Mouse (Mus musculus) embryo, embryonic 11.5 days (tissue): ENCODE measurements around the gene Syt10.
"Not testable (repeated sequence)": the region's sequence is repeated elsewhere in the genome, so short reads cannot be mapped to it uniquely, and the experiment has no call there.

Source experiments
- DNase-seq: peaks from one replicate; pipeline ENCODE4 v3.0.0-alpha.2; 2012; ENCODE audit warnings: low read depth, low spot score

Gene Syt10

DNA sequence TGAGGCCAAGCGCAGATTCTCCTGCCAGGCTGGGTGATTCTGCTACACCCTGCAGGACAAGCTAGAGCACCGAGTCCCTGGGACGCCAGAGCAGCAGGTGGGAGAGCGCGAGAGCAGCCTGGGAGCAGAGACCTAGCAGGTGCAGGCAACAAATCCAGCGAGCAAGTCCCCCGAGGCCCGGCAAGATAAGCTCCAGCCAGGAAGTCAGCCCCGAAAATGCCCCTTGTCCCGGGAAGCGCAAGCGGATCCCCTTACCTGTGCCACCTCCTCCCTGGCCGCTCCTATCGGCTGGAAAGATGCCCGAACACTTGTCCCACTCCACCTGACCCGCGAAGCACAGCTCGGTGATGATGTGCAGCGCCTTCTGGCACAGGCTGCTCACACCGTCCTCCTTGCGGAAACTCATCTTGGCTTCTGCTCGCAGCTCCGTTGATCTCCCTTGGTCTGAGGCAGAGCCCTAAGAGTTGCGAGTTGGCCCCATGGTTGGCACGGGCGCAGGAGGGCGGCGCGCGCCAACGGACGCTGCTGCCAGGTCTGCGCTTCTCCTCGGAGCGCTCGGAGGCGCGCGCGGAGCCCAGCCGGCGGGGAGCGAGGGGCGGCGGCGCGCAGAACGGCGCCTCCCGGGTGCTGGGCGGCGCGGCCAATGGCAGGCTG lies at the start of gene Syt10:
Gene Syt10 (minus strand): TSS at position 497 of the 654 bp plus-strand sequence.
- peak; percentile 4 for DNase-seq

DNA sequence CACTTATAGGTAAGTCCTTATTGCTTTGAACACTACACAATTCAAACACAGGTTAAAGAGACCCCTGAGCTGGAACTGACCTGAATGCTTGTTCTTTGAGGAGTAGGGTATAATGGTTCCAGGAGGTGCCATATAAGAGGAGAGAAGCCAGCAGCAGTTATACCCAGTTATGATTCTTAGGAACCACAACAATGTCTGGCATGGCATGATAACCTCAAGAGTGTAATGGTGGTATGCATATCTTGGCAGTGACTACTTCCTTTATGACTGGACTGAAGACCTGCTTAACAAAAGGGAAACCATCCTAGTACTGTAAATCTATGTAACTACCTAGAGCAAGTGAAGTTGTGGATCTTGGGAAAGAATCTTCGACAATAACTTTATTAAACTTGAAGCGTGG lies 42.1 kb upstream of the Syt10 start:
- DNase-seq = no peak

DNA sequence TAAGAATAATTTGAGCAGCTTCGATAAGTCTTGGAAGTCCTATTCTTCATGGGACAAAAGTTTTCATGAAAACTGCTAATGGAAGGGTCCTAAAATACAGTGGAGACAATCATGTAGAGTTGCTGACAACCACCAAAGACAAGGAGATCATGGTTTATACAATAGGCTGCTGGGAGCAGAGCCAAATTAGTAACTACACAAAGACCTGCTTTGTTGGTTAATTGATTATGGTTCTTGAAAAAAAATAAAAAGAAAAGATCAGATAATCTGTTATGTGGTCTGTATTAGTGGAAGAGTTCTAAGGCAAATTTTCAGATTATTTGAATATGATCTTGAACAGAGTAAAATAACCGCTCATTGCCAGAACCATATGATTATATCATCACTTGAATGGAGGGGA lies 37.3 kb upstream of the Syt10 start:
- DNase-seq = no peak

DNA sequence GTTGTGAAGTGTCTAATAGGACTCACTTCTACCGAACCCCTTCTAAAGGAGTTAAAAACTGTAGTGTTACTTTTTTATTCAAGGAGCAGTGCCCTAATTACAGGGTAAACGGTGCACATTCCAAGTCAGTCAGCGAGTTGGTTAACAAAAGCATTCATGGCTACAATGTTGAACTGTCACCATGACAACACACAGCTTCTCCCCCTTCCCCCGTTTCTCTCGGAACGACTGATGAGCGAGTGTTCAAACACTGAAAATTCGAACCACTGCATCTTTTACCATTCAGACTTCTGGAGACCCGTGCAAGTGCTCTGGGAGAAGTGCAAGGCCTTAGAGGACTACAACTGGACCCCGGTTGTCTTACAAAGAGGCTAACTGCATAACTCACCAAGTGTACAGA lies 25.6 kb downstream of the Syt10 start:
- DNase-seq = no peak

DNA sequence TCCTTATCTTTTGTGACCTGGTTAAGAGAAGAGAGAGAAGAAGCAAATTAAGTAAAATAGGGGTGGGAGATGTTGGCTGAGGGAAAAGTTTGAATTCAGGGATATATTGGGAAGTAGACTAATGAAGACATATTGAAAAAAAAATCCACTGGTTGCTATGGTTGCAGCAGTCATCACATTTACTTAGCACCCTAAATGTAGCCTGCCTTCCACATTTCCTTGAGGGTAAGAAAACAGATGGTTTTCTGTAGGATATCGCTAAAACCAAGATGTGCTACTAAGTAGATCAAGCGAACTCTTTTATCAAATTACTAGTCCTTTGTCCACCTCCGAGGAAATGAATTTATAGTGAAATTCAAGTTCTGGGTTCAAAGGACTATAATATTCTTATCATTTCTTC lies 37.2 kb downstream of the Syt10 start:
- DNase-seq = no peak

DNA sequence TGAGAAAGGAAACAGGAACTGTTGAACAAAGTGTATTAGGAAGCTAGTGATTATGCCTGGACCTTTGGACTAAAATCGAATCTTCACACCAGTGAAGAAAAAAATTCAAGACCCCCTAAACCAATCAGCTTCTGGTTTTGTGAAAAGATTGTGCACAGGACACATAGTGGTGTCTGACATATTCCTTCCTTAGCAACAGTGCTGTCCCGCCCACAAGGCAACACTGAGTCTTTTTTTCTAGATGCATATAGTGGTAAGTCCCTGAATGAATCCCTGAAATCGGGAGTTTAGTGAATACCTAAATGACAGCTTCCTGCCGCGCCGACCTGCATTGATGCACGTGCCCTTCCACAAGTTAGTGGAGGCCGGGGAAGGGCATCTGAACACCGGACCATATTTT lies 61.7 kb downstream of the Syt10 start:
- DNase-seq = no peak

DNA sequence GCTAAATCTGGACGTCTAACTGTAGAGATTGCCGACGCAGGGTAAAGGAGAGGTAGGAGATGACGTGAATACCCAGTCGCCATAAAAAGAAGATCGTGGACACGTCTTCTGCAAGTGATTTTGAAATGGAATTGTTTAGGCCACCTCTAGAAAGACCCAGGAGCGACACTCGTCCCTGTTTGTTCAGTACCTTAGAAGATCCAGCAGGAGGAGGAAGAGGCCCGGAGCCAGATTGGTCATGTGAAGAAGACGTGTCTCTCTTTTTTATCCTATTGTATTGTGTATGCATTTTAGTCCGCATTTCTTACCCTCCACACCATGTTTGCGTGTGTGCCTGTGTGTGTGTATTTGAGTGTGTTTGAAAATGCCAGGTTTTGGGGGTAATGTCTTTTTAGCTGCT lies 75.6 kb downstream of the Syt10 start:
- not testable (repeated sequence) for DNase-seq

DNA sequence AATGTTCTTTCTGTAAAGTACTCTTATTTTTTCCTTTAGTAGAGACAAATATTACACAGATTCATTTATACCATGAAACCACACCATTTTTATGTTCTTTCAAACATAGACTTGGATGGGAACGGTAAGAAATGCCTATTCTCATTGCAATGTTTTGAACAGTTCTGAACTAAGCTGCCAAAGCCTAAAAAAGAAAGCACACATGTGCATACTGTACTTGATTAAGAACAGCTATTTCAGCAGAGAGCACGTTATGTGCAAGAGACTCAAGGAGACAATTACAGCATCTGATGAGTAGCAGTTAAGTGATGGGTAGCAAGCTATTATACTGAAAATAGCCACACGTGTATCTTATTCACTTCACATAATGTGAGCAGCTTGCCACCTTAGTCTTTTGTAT lies 108.0 kb downstream of the Syt10 start:
- DNase-seq = no peak
